Mouse (Mus musculus) mouse embryonic stem cell (cell line): Measurements from ENCODE around the gene Cox6b2.
"Not testable (repeated sequence)": the region's sequence is repeated elsewhere in the genome, so short reads cannot be mapped to it uniquely, and the experiment has no call there.

Source experiments
- in situ Hi-C, 2 experiments: fragments of 300-500 bp; cut with MboI; formaldehyde crosslinking; loops; 1 replicate in 1 of 2; 3 replicates in 1 of 2; pipeline ENCODE4 v1.14.3; 2019 to 2020; ENCODE audit warnings: low sequenced_read_pairs in 2 of 2, low pct_unique_long_range_greater_than_20kb in 1 of 2, mixed read lengths in 1 of 2; ENCODE audit not compliant: unreplicated experiment in 1 of 2

Gene Cox6b2

GRCm38 (mm10) chr7:4752821-4753570, at the start of gene Cox6b2:
TSS of gene Cox6b2 (minus strand) at chr7:4753094.
- in situ Hi-C loops, result no loop called here

GRCm38 (mm10) chr7:4802247-4802646, 49.4 kb upstream of the Cox6b2 start:
- in situ Hi-C loops, result no loop called here

- in situ Hi-C loops, result no loop called here
Measured at GRCm38 (mm10) chr7:4795767-4796433, 43.0 kb upstream of the Cox6b2 start.

- in situ Hi-C loops, result no loop called here
Measured at GRCm38 (mm10) chr7:4794631-4795168, 41.8 kb upstream of the Cox6b2 start.

GRCm38 (mm10) chr7:4793674-4794073, 40.8 kb upstream of the Cox6b2 start:
- in situ Hi-C loops, result no loop called here

GRCm38 (mm10) chr7:4793248-4793647, 40.4 kb upstream of the Cox6b2 start:
- in situ Hi-C loops, result not testable (repeated sequence)

- in situ Hi-C loops, result no loop called here
Measured at GRCm38 (mm10) chr7:4792278-4793212, 39.7 kb upstream of the Cox6b2 start, which contains the start of gene Rpl28. TSS of gene Rpl28 (plus strand) at chr7:4792874.

GRCm38 (mm10) chr7:4789436-4789935, 36.6 kb upstream of the Cox6b2 start, which contains the start of gene Tmem238:
TSS of gene Tmem238 (minus strand) at chr7:4789656.
- in situ Hi-C loops, result no loop called here

GRCm38 (mm10) chr7:4788499-4789435, 35.9 kb upstream of the Cox6b2 start:
- in situ Hi-C loops, result no loop called here

- in situ Hi-C loops, result no loop called here
Measured at GRCm38 (mm10) chr7:4783667-4784268, 30.9 kb upstream of the Cox6b2 start.

- in situ Hi-C loops, result no loop called here
Measured at GRCm38 (mm10) chr7:4782759-4783158, 29.9 kb upstream of the Cox6b2 start, which contains the start of the genes Il11 and Tmem190. TSS of gene Il11 (minus strand) at chr7:4782859. TSS of gene Tmem190 (plus strand) at chr7:4782937.

GRCm38 (mm10) chr7:4782130-4782529, 29.2 kb upstream of the Cox6b2 start:
- in situ Hi-C loops, result no loop called here

GRCm38 (mm10) chr7:4779921-4780320, 27.0 kb upstream of the Cox6b2 start:
- in situ Hi-C loops, result no loop called here

GRCm38 (mm10) chr7:4777851-4778637, 25.1 kb upstream of the Cox6b2 start:
- in situ Hi-C loops, result no loop called here

- in situ Hi-C loops, result no loop called here
Measured at GRCm38 (mm10) chr7:4776861-4777830, 24.3 kb upstream of the Cox6b2 start.
